Mouse (Mus musculus) heart, embryonic 12.5 days (tissue): ENCODE results near the gene Sdk1. TPM values are rescaled to one million over a fixed set of nuclear protein-coding genes. Genes with fewer than 3 reads are reported as not detected.

Experiments
- ATAC-seq: fragments of 200-750 bp; cut with Nextera tagmentation; 2 replicates; pipeline ENCODE4 v1.8.0; 2017; ENCODE audit warnings: moderate TSS enrichment, moderate library complexity; ENCODE audit not compliant: insufficient number of reproducible peaks, low FRiP score
- H3K27ac ChIP-seq: fragments of 300-500 bp; sonication (generic); 2 replicates; pipeline ENCODE4 v1.5.1; 2016; ENCODE audit warnings: mild to moderate bottlenecking, moderate library complexity; ENCODE audit not compliant: poor library complexity, severe bottlenecking
- H3K27me3 ChIP-seq: fragments of 300-500 bp; sonication (generic); replicated peaks from 2 replicates; pipeline ENCODE4 v1.6.1; 2016; ENCODE audit warnings: mild to moderate bottlenecking, moderate library complexity
- H3K36me3 ChIP-seq: fragments of 300-500 bp; sonication (generic); 2 replicates; pipeline ENCODE4 v1.6.1; 2016; ENCODE audit warnings: mild to moderate bottlenecking, moderate library complexity
- H3K4me1 ChIP-seq: fragments of 300-500 bp; sonication (generic); replicated peaks from 2 replicates; pipeline ENCODE4 v1.6.1; 2016; ENCODE audit warnings: mild to moderate bottlenecking
- H3K4me2 ChIP-seq: fragments of 300-500 bp; sonication (generic); 2 replicates; pipeline ENCODE4 v1.6.1; 2016; ENCODE audit warnings: mild to moderate bottlenecking, moderate library complexity
- H3K4me3 ChIP-seq: fragments of 300-500 bp; sonication (generic); 2 replicates; pipeline ENCODE4 v1.5.1; 2016; ENCODE audit warnings: mild to moderate bottlenecking
- H3K9ac ChIP-seq: fragments of 300-500 bp; sonication (generic); 2 replicates; pipeline ENCODE4 v1.6.1; 2016; ENCODE audit warnings: mild to moderate bottlenecking, moderate library complexity
- H3K9me3 ChIP-seq: fragments of 300-500 bp; sonication (generic); replicated peaks from 2 replicates; pipeline ENCODE4 v1.6.1; 2016; ENCODE audit warnings: mild to moderate bottlenecking, moderate library complexity
- WGBS: fragments of 180-500 bp; shearing (Covaris S2); methylation state at CpG from one replicate; pipeline ENCODE4 v1.1.7; 2016; 5-methylcytosine and 5-hydroxymethylcytosine counted together
- polyA plus RNA-seq: library from polyadenylated mRNA; unstranded; fragments of >200 nt; fragmentation: Nextera tagmentation; extraction: Ambion mirVana; gene quantifications from 2 replicates; pipeline ENCODE4 v1.2.1, GENCODE M21; 2016

The Sdk1 gene
- polyA plus RNA-seq, 1 experiment from 2014 or later, result 4.4 TPM

- H3K4me1 ChIP-seq, result peaks cover 27% of the 10 kb centered on the region
- no peak for ATAC-seq
- 27% methylated on average over 1 of the region's 1 CpGs for WGBS
- H3K36me3 ChIP-seq, result no peaks in the 10 kb centered on the region
- no peak overlapping the region for H3K4me2 ChIP-seq
- H3K9me3 ChIP-seq, result no peaks in the 10 kb centered on the region
- no peak overlapping the region for H3K4me3 ChIP-seq
- no peak overlapping the region for H3K9ac ChIP-seq
- no peak overlapping the region for H3K27ac ChIP-seq
- no peaks in the 10 kb centered on the region for H3K27me3 ChIP-seq
These were observed 206.0 kb downstream of the Sdk1 start for GRCm38 (mm10) chr5:141447247-141447646.

GRCm38 (mm10) chr5:141463417-141463816 lies 222.1 kb downstream of the Sdk1 start:
- H3K4me3 ChIP-seq, result no peak overlapping the region
- ATAC-seq, result no peak
- peaks cover 5% of the 10 kb centered on the region for H3K4me1 ChIP-seq
- H3K4me2 ChIP-seq, result no peak overlapping the region
- H3K9ac ChIP-seq, result no peak overlapping the region
- 68% methylated on average over 2 of the region's 2 CpGs for WGBS
- no peaks in the 10 kb centered on the region for H3K36me3 ChIP-seq
- H3K27me3 ChIP-seq, result no peaks in the 10 kb centered on the region
- no peak overlapping the region for H3K27ac ChIP-seq
- no peaks in the 10 kb centered on the region for H3K9me3 ChIP-seq

- Histone ChIP-seq H3K27me3 (no peaks in the 10 kb centered on the region), H3K9me3 (no peaks in the 10 kb centered on the region), H3K9ac (no peak overlapping the region), H3K4me2 (no peak overlapping the region), H3K4me1 (peaks cover 25% of the 10 kb centered on the region), H3K4me3 (no peak overlapping the region), H3K27ac (peak overlapping the region; percentile 23; the same call in 1 of the 2 replicates), H3K36me3 (no peaks in the 10 kb centered on the region)
- no peak for ATAC-seq
- 32% methylated on average over 5 of the region's 5 CpGs for WGBS
These were observed 227.5 kb downstream of the Sdk1 start for GRCm38 (mm10) chr5:141468821-141469220.

- H3K4me3 ChIP-seq, result no peak overlapping the region
- H3K4me1 ChIP-seq, result no peaks in the 10 kb centered on the region
- no peak overlapping the region for H3K4me2 ChIP-seq
- no peaks in the 10 kb centered on the region for H3K9me3 ChIP-seq
- H3K27me3 ChIP-seq, result no peaks in the 10 kb centered on the region
- H3K9ac ChIP-seq, result no peak overlapping the region
- WGBS, result 65% methylated on average over 6 of the region's 6 CpGs
- no peak overlapping the region for H3K27ac ChIP-seq
- ATAC-seq, result no peak
- no peaks in the 10 kb centered on the region for H3K36me3 ChIP-seq
These were observed 264.0 kb downstream of the Sdk1 start for GRCm38 (mm10) chr5:141505281-141505680.

- 64% methylated on average over 3 of the region's 3 CpGs for WGBS
- ATAC-seq, result no peak
- Histone ChIP-seq H3K9me3 (no peaks in the 10 kb centered on the region), H3K4me1 (no peaks in the 10 kb centered on the region; the same call in 1 of the 2 replicates), H3K4me2 (no peak overlapping the region), H3K36me3 (no peaks in the 10 kb centered on the region), H3K9ac (no peak overlapping the region), H3K27ac (no peak overlapping the region), H3K27me3 (no peaks in the 10 kb centered on the region), H3K4me3 (no peak overlapping the region)
These were observed 265.1 kb downstream of the Sdk1 start for GRCm38 (mm10) chr5:141506344-141506743.

GRCm38 (mm10) chr5:141524801-141525715 lies 283.8 kb downstream of the Sdk1 start:
- Histone ChIP-seq H3K9me3 (no peaks in the 10 kb centered on the region; the same call in 1 of the 2 replicates), H3K4me3 (no peak overlapping the region), H3K27me3 (no peaks in the 10 kb centered on the region), H3K9ac (no peak overlapping the region), H3K27ac (no peak overlapping the region), H3K4me2 (no peak overlapping the region; the same call in 1 of the 2 replicates), H3K4me1 (peaks cover 10% of the 10 kb centered on the region; the same call in 1 of the 2 replicates), H3K36me3 (no peaks in the 10 kb centered on the region)
- WGBS, result 42% methylated on average over 13 of the region's 13 CpGs
- no peak for ATAC-seq

- H3K4me1 ChIP-seq, result 0 out of 2 replicates have a peak, but pooled peaks cover 2% of the 10 kb centered on the region
- H3K27me3 ChIP-seq, result no peaks in the 10 kb centered on the region
- H3K36me3 ChIP-seq, result no peaks in the 10 kb centered on the region
- ATAC-seq, result no peak
- no peak overlapping the region for H3K27ac ChIP-seq
- H3K4me3 ChIP-seq, result no peak overlapping the region
- 55% methylated on average over 5 of the region's 5 CpGs for WGBS
- H3K9ac ChIP-seq, result no peak overlapping the region
- no peak overlapping the region for H3K4me2 ChIP-seq
- no peaks in the 10 kb centered on the region for H3K9me3 ChIP-seq
These were observed 298.9 kb downstream of the Sdk1 start for GRCm38 (mm10) chr5:141540193-141540592.

GRCm38 (mm10) chr5:141542890-141543666 lies 301.8 kb downstream of the Sdk1 start:
- no peaks in the 10 kb centered on the region for H3K36me3 ChIP-seq
- H3K27ac ChIP-seq, result no peak overlapping the region
- ATAC-seq, result no peak
- no peaks in the 10 kb centered on the region for H3K27me3 ChIP-seq
- H3K4me2 ChIP-seq, result no peak overlapping the region
- H3K4me1 ChIP-seq, result no peaks in the 10 kb centered on the region
- 42% methylated on average over 8 of the region's 8 CpGs for WGBS
- no peak overlapping the region for H3K9ac ChIP-seq
- H3K9me3 ChIP-seq, result no peaks in the 10 kb centered on the region
- no peak overlapping the region for H3K4me3 ChIP-seq

- Histone ChIP-seq H3K27ac (no peak overlapping the region), H3K27me3 (no peaks in the 10 kb centered on the region), H3K4me2 (no peak overlapping the region), H3K4me1 (peaks cover 30% of the 10 kb centered on the region), H3K9ac (no peak overlapping the region), H3K4me3 (no peak overlapping the region), H3K36me3 (no peaks in the 10 kb centered on the region), H3K9me3 (no peaks in the 10 kb centered on the region)
- 78% methylated on average over 9 of the region's 9 CpGs for WGBS
- no peak for ATAC-seq
These were observed 312.2 kb downstream of the Sdk1 start for GRCm38 (mm10) chr5:141553444-141553843.

GRCm38 (mm10) chr5:141558731-141559130 lies 317.4 kb downstream of the Sdk1 start:
- Histone ChIP-seq H3K4me3 (no peak overlapping the region), H3K9me3 (no peaks in the 10 kb centered on the region), H3K9ac (no peak overlapping the region), H3K27ac (no peak overlapping the region), H3K27me3 (no peaks in the 10 kb centered on the region), H3K4me1 (peaks cover 56% of the 10 kb centered on the region), H3K4me2 (no peak overlapping the region), H3K36me3 (no peaks in the 10 kb centered on the region)
- 72% methylated on average over 4 of the region's 4 CpGs for WGBS
- ATAC-seq, result no peak

- 14% methylated on average over 5 of the region's 5 CpGs for WGBS
- H3K4me2 ChIP-seq, result no peak overlapping the region
- H3K9ac ChIP-seq, result no peak overlapping the region
- ATAC-seq, result peak; percentile 23; the same call in 1 of the 2 replicates
- peak overlapping the region; percentile 57; the same call in 1 of the 2 replicates for H3K27ac ChIP-seq
- H3K36me3 ChIP-seq, result no peaks in the 10 kb centered on the region
- H3K9me3 ChIP-seq, result peaks cover 3% of the 10 kb centered on the region; the same call in 1 of the 2 replicates
- H3K4me1 ChIP-seq, result peaks cover 51% of the 10 kb centered on the region
- H3K27me3 ChIP-seq, result no peaks in the 10 kb centered on the region
- H3K4me3 ChIP-seq, result no peak overlapping the region
These were observed 319.0 kb downstream of the Sdk1 start for GRCm38 (mm10) chr5:141560325-141560724.
